Mouse (Mus musculus) stomach, postnatal 0 days (tissue): ENCODE data around the gene Gfral.

Experiments used
- CTCF ChIP-seq: IDR thresholded peaks from 2 replicates; pipeline ENCODE4 v1.5.1; 2016; ENCODE audit warnings: antibody characterized with exemption, low read depth, mild to moderate bottlenecking, moderate library complexity
- EP300 ChIP-seq: optimal IDR thresholded peaks from 2 replicates; pipeline ENCODE3; 2016; ENCODE audit warnings: antibody characterized with exemption

DNA sequence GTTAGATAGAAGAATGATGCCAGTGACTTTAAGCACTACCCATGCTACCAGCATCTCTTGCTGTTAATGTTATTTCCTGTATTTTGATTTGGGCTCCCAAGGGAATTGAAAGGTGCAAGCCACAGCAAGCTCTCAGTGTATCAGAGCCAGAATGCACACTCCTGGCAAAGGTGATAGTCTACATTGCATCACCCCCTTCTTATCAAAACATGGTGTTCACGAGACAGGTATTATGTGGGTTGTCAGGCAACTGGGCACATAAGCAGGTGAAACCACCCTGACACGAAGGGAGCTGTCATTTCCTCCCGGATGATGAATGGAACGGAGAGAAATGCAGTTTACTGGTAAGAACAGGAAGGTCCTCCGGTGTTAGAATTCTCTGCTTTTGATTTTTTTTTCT is 44.3 kb upstream of the Gfral start:
- TF ChIP-seq CTCF (no peak), EP300 (no peak)
